Mouse (Mus musculus) bone marrow macrophage, adult 2 months (primary cell): ENCODE results near the gene Klk1. TPM values are rescaled to one million over a fixed set of nuclear protein-coding genes. Genes with fewer than 3 reads are reported as not detected.
A peak's percentile ranks its signal among the peaks of the same experiment; 100 is the strongest.

ENCODE experiments used
- H3K27ac ChIP-seq: 2 replicates; pipeline ENCODE4 v1.5.1; 2012; ENCODE audit warnings: low read depth, low read length; ENCODE audit not compliant: insufficient read depth
- H3K4me1 ChIP-seq: 2 replicates; pipeline ENCODE4 v1.6.1; 2012; ENCODE audit warnings: low read length; ENCODE audit not compliant: control insufficient read depth, insufficient read depth
- H3K4me3 ChIP-seq: 2 replicates; pipeline ENCODE4 v1.5.1; 2012; ENCODE audit warnings: mild to moderate bottlenecking, low read length, moderate library complexity; ENCODE audit not compliant: insufficient read depth
- CTCF ChIP-seq: IDR thresholded peaks from 2 replicates; pipeline ENCODE4 v1.5.1; 2012; ENCODE audit warnings: low read depth, mild to moderate bottlenecking, low read length, moderate library complexity
- POLR2A ChIP-seq: IDR thresholded peaks from 2 replicates; pipeline ENCODE4 v1.6.1; 2012; ENCODE audit warnings: mild to moderate bottlenecking, low read depth, low read length, borderline replicate concordance
- polyA plus RNA-seq: library from polyadenylated mRNA; stranded (reverse); fragments of >200 nt; gene quantifications from 2 replicates; pipeline ENCODE4 v1.2.4, GENCODE M21; 2012; ENCODE audit not compliant: missing spikeins, insufficient read depth, insufficient read length

The Klk1 gene
- polyA plus RNA-seq, 1 experiment: not detected

DNA sequence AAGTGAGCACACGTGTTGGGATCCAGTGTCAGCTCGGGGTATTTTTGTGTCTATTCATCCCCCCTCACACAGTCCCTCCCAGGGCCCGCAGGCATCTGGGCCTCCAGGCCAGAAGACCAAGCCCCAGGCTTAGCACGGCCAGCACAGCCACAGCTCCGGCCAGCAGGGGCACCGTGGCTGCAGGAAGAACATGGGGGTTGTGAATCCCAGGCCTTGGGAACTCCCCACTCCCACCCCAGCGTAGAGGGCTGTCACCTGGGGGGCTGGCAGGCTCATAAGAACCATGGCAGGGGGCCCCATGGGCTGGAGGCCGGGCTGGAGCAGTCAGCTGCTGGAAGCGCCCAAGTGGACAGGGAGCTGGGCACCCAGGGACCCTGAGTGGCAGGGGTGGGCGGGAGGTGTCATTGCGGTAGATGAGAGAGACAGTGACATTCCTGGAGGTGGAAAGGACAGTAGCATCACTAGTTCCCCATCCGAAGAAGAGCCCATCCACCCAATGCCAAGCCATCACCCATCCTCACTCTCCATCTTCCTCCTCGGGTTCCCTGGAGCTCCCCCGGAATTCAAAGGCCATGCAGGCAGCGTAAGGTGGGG lies 28.0 kb downstream of the Klk1 start:
- Histone ChIP-seq H3K4me3 (no peak overlapping the region), H3K4me1 (peaks cover 9% of the 10 kb centered on the region), H3K27ac (no peak overlapping the region)
- no peak for TF ChIP-seq CTCF
- no peak for TF ChIP-seq POLR2A

DNA sequence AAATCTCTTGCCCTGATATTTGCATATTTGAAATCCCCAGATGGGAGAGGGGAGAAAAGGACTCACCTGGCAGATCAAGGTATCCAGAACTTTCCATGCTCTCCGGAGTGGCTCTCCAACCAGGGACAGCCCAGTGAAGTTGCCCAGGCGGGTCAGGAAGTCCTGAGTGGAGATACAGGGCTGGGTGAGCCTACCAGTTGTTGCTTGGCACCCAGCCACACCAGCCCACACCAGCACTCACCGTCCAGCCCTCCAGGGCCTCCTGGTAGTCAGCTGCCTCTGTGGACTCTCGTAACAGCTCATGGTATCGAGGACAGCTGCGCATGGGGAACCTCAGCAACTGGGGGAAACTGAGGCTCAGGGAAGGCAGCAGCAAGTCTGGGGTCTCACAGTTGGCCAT lies 29.8 kb downstream of the Klk1 start:
- peaks cover 1% of the 10 kb centered on the region; the same call in 1 of the 2 replicates for H3K4me1 ChIP-seq
- H3K4me3 ChIP-seq: no peak overlapping the region
- no peak overlapping the region for H3K27ac ChIP-seq
- TF ChIP-seq CTCF: no peak
- no peak for TF ChIP-seq POLR2A

DNA sequence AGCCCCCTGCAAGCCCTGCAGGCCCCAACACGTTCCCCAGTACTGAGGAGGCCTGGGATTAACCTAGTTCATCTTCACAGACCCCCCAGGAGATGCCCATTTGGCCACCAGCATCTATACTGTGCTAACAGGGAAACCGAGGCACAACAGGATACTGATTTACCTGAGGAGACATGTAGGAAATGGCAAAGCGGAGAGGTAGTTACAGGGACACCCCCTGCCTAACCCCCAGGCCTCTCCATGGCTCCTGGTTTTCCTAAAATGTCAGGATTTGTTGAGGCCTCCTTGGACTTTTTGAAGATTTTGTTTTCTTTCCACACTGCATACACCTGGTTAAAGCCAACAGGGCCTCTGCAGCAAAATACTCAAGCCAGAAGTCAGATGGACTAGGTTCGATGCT lies 32.1 kb downstream of the Klk1 start, which contains the start of gene Acp4:
Acp4 (minus strand) TSS at position 101 of the 400 bp plus-strand sequence.
- H3K4me1 ChIP-seq: no peaks in the 10 kb centered on the region
- no peak within 1 kb of the TSS for H3K27ac ChIP-seq
- H3K4me3 ChIP-seq: no peak within 1 kb of the TSS
- TF ChIP-seq POLR2A (no peak), CTCF (no peak)

DNA sequence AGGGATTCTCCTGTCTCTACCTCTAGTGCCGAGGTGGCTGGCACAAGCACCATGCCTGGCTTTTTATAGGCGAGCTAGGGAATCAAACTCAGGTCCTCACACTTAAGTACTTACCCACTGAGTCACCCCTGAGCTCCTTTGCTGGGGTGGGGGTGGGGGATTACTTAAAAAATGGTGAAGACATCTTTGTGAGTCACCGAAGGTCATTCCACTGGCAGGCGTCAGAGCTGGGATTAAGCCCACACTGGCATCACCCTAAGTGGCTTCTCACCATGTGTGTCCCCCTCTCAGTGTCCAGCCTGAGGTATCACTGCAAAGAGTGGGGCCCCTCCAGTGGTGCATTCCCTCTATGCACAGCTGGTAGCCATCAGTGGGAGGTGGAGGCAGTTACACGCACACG lies 35.2 kb downstream of the Klk1 start:
- TF ChIP-seq CTCF: no peak
- no peak for TF ChIP-seq POLR2A
- Histone ChIP-seq H3K4me1 (no peaks in the 10 kb centered on the region), H3K4me3 (no peak overlapping the region), H3K27ac (no peak overlapping the region)

DNA sequence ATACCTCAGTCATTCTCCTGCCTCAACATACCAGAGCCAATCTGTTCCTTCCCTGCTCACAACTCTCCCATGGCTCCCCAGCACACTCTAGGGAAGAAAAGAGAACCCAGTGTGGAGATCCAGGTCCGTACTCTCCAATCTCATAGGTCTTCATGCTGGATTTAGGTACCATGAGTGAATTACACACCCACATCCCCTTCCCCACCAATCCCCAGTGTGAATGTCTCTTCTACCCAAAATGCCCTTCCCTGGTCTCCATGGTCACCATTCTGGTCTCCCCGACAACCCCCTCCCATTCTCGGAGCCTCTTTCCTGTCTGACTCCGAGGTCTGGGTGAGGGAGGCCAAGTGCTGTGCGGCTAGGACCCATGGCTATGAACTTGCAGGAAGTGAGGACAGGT lies 36.0 kb downstream of the Klk1 start, which contains the start of gene Gm15517:
Gm15517 (plus strand) TSS at position 301 of the 400 bp plus-strand sequence.
- Histone ChIP-seq H3K4me3 (no peak within 1 kb of the TSS), H3K27ac (no peak within 1 kb of the TSS), H3K4me1 (no peaks in the 10 kb centered on the region)
- no peak for TF ChIP-seq CTCF

DNA sequence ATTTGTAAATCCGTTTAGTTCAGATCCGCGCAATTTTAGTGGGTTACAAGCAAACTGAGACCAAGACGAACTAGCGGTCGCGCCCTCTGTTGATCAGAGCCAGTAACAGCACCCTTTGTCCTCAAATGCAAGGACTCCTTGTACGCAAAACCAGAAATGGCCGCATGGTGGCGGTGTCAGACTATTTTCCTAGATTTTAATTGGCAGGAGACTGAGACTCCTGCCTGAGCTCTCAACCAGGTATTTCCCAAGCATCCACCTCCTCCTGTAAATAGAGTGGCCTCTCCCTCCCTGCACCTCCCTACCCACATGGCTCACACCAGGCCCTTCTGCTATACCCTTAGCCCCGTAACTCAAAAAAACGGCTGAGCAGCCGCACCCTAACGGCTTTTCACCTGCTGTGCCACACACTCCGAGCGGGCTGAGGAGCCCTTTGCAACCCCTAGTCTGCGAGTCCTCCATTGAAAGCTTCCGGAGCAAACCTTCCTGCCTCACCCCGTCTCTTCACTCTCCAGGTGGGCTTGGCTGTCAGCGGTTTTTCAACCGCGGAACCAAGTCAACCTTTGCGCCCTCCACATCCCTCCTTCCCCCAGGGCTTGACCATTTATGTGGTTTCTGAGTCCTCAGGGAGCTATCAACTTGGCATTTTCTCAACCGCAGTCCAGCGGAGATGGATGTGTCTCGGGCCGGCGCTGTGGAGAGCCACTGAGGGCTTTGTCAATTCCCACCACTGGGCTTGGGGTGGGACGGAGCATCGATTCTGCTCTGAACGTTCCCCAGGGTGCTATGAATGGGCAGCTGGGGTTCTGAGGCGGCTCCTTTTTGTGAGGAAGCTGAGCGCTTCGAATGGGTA lies 37.9 kb downstream of the Klk1 start:
- no peak overlapping the region for H3K4me3 ChIP-seq
- H3K27ac ChIP-seq: no peak overlapping the region
- TF ChIP-seq CTCF: peak; percentile 87
- TF ChIP-seq POLR2A: no peak
- no peaks in the 10 kb centered on the region for H3K4me1 ChIP-seq

DNA sequence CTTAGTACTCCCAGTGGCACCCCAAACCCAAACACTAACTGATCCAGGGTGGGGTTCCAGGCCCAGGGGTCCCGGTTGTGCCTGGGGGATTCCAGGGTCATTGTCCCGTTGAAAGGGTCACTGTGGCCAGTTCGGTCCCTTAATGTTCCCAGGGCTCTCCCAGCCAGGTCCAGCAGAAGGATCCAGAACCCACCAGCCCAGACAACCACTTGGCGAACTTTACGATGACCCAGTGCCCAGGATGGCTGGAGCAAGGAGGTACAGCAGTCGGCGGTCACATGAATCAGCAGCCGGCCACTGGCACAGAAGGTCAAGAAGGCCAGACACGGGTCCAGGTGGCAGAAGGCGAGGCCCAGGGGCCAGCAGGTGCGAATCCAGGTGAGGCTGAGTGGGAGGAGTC lies 43.0 kb downstream of the Klk1 start:
- H3K4me3 ChIP-seq: no peak overlapping the region
- no peaks in the 10 kb centered on the region for H3K4me1 ChIP-seq
- H3K27ac ChIP-seq: no peak overlapping the region
- no peak for TF ChIP-seq POLR2A
- TF ChIP-seq CTCF: no peak

DNA sequence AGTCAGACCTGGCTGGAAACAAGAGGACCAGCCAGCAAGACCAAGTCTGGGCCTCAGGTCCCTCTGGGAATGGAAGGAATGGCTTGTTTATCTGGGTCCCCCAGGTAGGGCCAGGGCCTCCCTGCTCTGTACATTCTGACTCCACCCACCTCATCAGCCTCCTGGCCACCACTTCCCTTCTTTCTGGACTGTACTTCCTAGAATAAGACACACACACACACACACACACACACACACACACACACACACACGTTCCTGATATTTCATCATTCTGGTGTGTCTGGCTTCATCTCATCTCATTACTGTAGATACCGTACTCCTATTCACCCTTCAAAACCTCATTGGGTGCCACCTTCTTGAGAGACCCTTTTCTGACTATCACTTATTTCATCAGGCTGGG lies 44.2 kb downstream of the Klk1 start:
- TF ChIP-seq POLR2A: no peak
- no peak for TF ChIP-seq CTCF
- Histone ChIP-seq H3K27ac (no peak overlapping the region), H3K4me1 (no peaks in the 10 kb centered on the region), H3K4me3 (no peak overlapping the region)

DNA sequence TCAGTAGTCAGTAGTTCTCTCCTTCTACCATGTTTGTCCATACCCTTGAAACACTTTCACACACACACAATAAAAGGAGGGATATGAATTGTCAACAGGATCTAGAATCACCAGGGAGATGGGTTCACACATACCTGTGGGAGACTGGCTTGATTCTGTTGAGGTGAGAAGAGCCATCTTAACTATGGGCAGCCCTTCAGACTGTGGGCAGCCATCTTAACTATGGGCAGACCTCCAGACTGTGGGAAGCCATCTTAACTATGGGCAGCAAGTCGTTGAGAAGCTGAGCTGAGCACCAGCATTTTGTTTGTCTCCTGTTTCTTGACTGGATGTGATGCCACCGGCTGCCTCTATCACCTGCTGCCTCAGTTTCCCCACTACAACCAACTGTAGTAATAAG lies 46.1 kb downstream of the Klk1 start:
- Histone ChIP-seq H3K27ac (no peak overlapping the region), H3K4me3 (no peak overlapping the region), H3K4me1 (no peaks in the 10 kb centered on the region)
- no peak for TF ChIP-seq CTCF
- TF ChIP-seq POLR2A: no peak

DNA sequence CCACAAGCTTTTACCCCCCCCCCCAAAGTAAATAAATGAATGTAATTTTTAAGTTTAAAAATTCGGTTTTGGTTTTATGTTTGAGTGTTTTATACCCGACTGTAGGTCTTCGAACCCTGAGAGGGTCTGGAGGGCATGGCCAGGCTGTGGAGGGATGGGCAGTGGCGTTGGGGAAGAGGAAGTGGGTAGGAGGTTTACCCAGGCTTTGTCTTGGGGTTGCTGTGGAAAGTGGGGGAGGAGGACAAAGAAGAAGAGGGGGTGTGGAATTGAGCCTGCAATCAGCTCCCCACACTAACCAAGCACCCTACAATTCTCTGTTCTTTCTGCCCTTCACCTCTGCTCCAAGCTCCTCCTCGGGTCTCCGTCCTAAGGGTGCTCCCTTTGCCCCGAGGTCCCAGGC lies 47.4 kb downstream of the Klk1 start:
- Histone ChIP-seq H3K27ac (no peak overlapping the region), H3K4me1 (no peaks in the 10 kb centered on the region), H3K4me3 (no peak overlapping the region)
- TF ChIP-seq CTCF: no peak
- TF ChIP-seq POLR2A: no peak
